Mouse (Mus musculus) liver, embryonic 11.5 days (tissue): Measurements from ENCODE around the gene Mms19. TPM values are rescaled to one million over a fixed set of nuclear protein-coding genes. Genes with fewer than 3 reads are reported as not detected.

Experiments
- ATAC-seq: fragments of 200-750 bp; cut with Nextera tagmentation; replicated peaks from 2 replicates; pipeline ENCODE4 v1.8.0; 2017; ENCODE audit warnings: moderate number of reproducible peaks, mild to moderate bottlenecking, moderate TSS enrichment, moderate library complexity; ENCODE audit not compliant: low FRiP score
- DNase-seq: peaks from one replicate; pipeline ENCODE4 v3.0.0-alpha.2; 2017; ENCODE audit warnings: low spot score
- H3K27ac ChIP-seq: fragments of 300-500 bp; sonication (generic); 2 replicates; pipeline ENCODE4 v1.5.1; 2014; ENCODE audit warnings: mild to moderate bottlenecking, low read depth, low read length, control low read depth
- H3K27me3 ChIP-seq: fragments of 300-500 bp; sonication (generic); replicated peaks from 2 replicates; pipeline ENCODE4 v1.6.1; 2014; ENCODE audit warnings: low read length, mixed read lengths; ENCODE audit not compliant: control insufficient read depth, insufficient read depth
- H3K36me3 ChIP-seq: fragments of 300-500 bp; sonication (generic); 2 replicates; pipeline ENCODE4 v1.6.1; 2014; ENCODE audit warnings: mild to moderate bottlenecking, low read length, moderate library complexity, mixed read lengths; ENCODE audit not compliant: control insufficient read depth, insufficient read depth
- H3K4me1 ChIP-seq: fragments of 300-500 bp; sonication (generic); replicated peaks from 2 replicates; pipeline ENCODE4 v1.6.1; 2014; ENCODE audit warnings: low read length, mixed read lengths; ENCODE audit not compliant: control insufficient read depth, insufficient read depth
- H3K4me2 ChIP-seq: fragments of 300-500 bp; sonication (generic); 2 replicates; pipeline ENCODE4 v1.6.1; 2014; ENCODE audit warnings: mild to moderate bottlenecking, control low read depth, moderate library complexity
- H3K4me3 ChIP-seq: fragments of 300-500 bp; sonication (generic); 2 replicates; pipeline ENCODE4 v1.5.1; 2014; ENCODE audit warnings: low read depth, low read length, control low read depth
- H3K9ac ChIP-seq: fragments of 300-500 bp; sonication (generic); 2 replicates; pipeline ENCODE4 v1.6.1; 2014; ENCODE audit warnings: low read depth, low read length, control low read depth
- H3K9me3 ChIP-seq: fragments of 300-500 bp; sonication (generic); 2 replicates; pipeline ENCODE4 v1.6.1; 2016; ENCODE audit warnings: low read length, inconsistent platforms, mixed read lengths; ENCODE audit not compliant: control insufficient read depth
- whole genome bisulfite sequencing: fragments of 180-500 bp; shearing (Covaris S2); extraction: QIAGEN DNeasy Blood & Tissue Kit; methylation state at CpG from one replicate; pipeline ENCODE4 v1.1.7; 2014; 5-methylcytosine and 5-hydroxymethylcytosine counted together
- polyA plus RNA-seq: library from polyadenylated mRNA; unstranded; fragments of >200 nt; fragmentation: Nextera tagmentation; extraction: Ambion mirVana; gene quantifications from 2 replicates; pipeline ENCODE4 v1.2.1, GENCODE M21; 2014

The Mms19 gene
- polyA plus RNA-seq, 1 experiment from 2014 or later = 29.1 TPM

- no peak for ATAC-seq
- DNase-seq = no peak
- Histone ChIP-seq H3K9ac (peak overlapping the region; percentile 78), H3K4me1 (peaks cover 8% of the 10 kb centered on the region; the same call in 1 of the 2 replicates), H3K9me3 (no peaks in the 10 kb centered on the region), H3K27ac (peak overlapping the region; percentile 75), H3K4me2 (peak overlapping the region; percentile 100), H3K27me3 (peaks cover 2% of the 10 kb centered on the region; the same call in 1 of the 2 replicates), H3K4me3 (peak overlapping the region; percentile 90), H3K36me3 (no peaks in the 10 kb centered on the region)
- WGBS = under 1% methylated on average over 16 of the region's 16 CpGs
Observed at GRCm38 (mm10) chr19:41980422-41980818, 537 bp downstream of the Mms19 start.

DNA sequence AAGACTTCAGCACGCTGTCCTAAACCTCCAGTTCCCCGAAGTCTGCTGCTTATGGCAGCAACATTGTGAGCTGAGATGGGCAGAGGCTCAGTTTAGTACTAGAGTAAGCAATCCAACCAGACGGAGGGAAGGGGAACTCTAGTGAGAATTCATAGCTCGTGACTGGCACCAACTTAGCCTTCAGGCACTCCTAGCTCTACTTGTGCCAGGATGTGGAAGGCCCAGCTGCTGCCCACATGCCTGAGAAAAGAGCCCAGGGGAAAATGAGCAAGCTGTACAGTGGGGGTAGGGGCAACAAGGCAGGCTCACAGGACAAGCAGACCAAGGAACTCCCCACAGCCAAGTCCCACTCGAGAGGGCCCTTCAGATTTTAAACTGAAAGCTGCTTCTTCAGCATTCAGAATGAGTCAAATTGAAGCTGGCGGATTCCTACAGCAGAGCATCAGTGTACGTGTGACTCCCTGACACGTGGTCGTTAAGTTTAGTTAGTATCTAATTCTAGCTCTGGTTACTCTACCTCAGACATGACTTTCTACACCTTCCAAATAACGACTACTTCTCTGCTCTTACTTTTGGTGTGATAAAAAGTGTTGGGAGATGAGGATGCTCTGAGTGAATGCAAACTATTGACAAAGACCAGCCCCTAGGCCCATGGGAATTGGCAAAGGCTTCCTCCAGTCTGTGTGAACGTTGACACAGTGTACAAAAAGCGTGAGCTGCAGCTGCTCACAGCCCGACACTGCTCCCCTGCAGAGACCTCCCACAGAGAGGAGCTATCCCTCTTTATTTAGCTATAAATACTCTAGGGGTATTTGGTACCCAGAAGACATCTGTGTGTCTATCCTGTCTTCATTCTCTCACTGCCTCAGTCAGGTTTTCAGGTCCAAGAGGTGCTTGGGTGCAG is 6.8 kb downstream of the Mms19 start:
- Histone ChIP-seq H3K4me3 (no peak overlapping the region), H3K36me3 (peaks cover 2% of the 10 kb centered on the region; the same call in 1 of the 2 replicates), H3K27ac (no peak overlapping the region), H3K4me1 (peaks cover under 1% of the 10 kb centered on the region; the same call in 1 of the 2 replicates), H3K9me3 (no peaks in the 10 kb centered on the region), H3K27me3 (no peaks in the 10 kb centered on the region), H3K9ac (no peak overlapping the region), H3K4me2 (no peak overlapping the region)
- no peak for ATAC-seq
- no peak for DNase-seq
- 82% methylated on average over 13 of the region's 13 CpGs for WGBS

- Histone ChIP-seq H3K4me1 (no peaks in the 10 kb centered on the region), H3K36me3 (peaks cover 10% of the 10 kb centered on the region; the same call in 1 of the 2 replicates), H3K9ac (no peak overlapping the region), H3K4me3 (no peak overlapping the region), H3K9me3 (no peaks in the 10 kb centered on the region), H3K4me2 (no peak overlapping the region), H3K27ac (no peak overlapping the region), H3K27me3 (no peaks in the 10 kb centered on the region)
- no peak for DNase-seq
- no peak for ATAC-seq
- 93% methylated on average over 7 of the region's 7 CpGs for WGBS
Observed at GRCm38 (mm10) chr19:41969618-41970017, 11.3 kb downstream of the Mms19 start.

- no peak overlapping the region for H3K4me2 ChIP-seq
- DNase-seq = no peak
- no peak overlapping the region for H3K9ac ChIP-seq
- WGBS = 92% methylated on average over 3 of the region's 3 CpGs
- H3K4me3 ChIP-seq = no peak overlapping the region
- no peaks in the 10 kb centered on the region for H3K9me3 ChIP-seq
- no peaks in the 10 kb centered on the region for H3K27me3 ChIP-seq
- no peak overlapping the region for H3K27ac ChIP-seq
- peaks cover 49% of the 10 kb centered on the region for H3K36me3 ChIP-seq
- no peak for ATAC-seq
- no peaks in the 10 kb centered on the region for H3K4me1 ChIP-seq
Observed at GRCm38 (mm10) chr19:41953574-41953973, 27.4 kb downstream of the Mms19 start.

DNA sequence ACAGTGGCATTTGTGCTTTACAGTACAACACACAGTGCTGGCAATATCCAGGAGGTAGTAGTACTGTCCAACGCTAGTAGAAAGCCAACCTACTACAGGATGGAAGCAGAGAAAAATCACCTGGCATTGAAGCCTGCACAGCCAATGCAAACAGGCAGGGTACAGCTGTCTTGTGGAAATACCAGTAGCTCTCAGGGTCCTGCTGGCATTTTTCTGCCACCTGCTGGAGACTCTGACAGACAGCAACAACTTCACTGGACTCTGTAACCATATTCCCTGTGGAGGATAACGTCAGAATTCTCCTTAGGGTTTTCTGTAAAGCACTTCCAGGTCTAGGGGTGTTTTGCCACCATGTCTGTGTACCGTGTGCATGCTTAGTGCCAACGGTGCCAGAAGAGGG is 28.7 kb downstream of the Mms19 start:
- Histone ChIP-seq H3K36me3 (peaks cover 55% of the 10 kb centered on the region), H3K4me3 (no peak overlapping the region), H3K9ac (no peak overlapping the region), H3K9me3 (no peaks in the 10 kb centered on the region), H3K27ac (no peak overlapping the region), H3K4me2 (no peak overlapping the region), H3K27me3 (no peaks in the 10 kb centered on the region), H3K4me1 (no peaks in the 10 kb centered on the region)
- DNase-seq (no peak), ATAC-seq (0 out of 2 replicates have a peak, but pooled peaks have one; percentile 20)
- 86% methylated on average over 4 of the region's 4 CpGs for WGBS

DNA sequence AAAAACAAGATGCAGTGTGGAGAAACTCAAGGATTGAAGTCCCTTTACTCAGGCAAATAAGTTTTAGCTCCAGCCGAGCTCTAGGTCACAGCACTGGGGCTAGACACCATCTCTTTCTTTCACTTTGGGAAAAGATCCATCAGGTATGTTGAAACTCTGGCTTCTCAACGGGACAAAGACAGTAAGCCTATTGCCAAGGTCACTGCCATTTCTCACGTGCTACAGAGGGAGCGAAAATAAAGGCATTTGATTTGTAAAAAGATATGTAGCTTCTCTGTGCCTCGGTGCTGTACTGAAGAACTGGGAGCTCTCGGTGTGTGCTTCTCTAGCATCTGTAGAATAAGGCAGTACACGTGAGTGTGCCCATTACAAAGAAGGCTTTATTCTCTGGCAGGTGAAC is 37.1 kb downstream of the Mms19 start:
- Histone ChIP-seq H3K4me1 (no peaks in the 10 kb centered on the region), H3K27ac (no peak overlapping the region), H3K27me3 (no peaks in the 10 kb centered on the region), H3K9ac (no peak overlapping the region), H3K36me3 (peaks cover 66% of the 10 kb centered on the region), H3K4me2 (no peak overlapping the region), H3K4me3 (no peak overlapping the region), H3K9me3 (no peaks in the 10 kb centered on the region)
- no peak for ATAC-seq
- WGBS = 85% methylated on average over 7 of the region's 7 CpGs
- DNase-seq = no peak

DNA sequence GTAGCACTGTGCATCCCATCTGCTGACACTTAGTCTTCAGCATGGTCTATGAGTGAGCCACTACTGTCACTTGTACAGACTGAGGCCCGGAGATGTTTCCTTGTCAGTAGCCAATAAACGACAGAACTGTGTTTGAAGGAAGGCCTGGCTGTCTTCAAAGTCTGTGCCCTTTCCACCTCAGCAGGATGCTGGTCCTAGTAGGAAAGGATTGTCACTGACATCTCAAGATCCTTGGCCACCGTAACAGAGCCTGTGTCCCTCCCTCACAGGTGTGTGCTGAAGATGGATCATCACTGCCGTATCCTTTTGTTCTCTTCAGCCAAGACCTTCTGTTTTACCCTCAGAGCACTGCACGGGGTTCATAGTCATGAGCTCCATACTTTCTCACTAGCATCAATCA is 42.4 kb downstream of the Mms19 start:
- H3K9ac ChIP-seq = no peak overlapping the region

DNA sequence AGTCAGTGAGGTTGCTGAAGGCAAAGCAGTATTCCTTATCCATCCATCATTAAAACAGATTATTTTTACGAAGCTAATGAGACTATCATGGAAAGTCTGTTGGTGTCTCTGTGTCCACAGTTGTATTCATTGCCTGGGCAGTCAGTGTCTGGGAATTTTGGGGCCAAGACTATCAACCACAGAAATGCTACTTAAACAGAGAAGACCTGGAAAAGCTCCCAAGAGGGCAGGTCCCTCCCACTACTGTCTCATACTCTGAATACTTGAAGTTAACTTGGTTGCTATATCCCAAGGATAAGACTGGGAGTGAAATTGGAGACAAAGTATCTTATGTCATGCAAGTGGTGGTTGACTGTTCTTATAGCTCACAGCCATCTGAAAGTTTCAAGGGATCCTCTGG is 45.0 kb downstream of the Mms19 start:
- no peak for DNase-seq
- Histone ChIP-seq H3K27ac (no peak overlapping the region), H3K9me3 (no peaks in the 10 kb centered on the region), H3K9ac (no peak overlapping the region), H3K4me2 (no peak overlapping the region), H3K27me3 (no peaks in the 10 kb centered on the region), H3K36me3 (peaks cover 30% of the 10 kb centered on the region; the same call in 1 of the 2 replicates), H3K4me3 (no peak overlapping the region), H3K4me1 (peaks cover 9% of the 10 kb centered on the region)
- ATAC-seq = no peak
- 77% methylated on average over 1 of the region's 1 CpGs for WGBS

More for the DNA sequence above, 42.4 kb downstream of the Mms19 start:
- 88% methylated on average over 5 of the region's 5 CpGs for WGBS
- Histone ChIP-seq H3K4me1 (peaks cover 9% of the 10 kb centered on the region), H3K27ac (no peak overlapping the region), H3K36me3 (peaks cover 39% of the 10 kb centered on the region), H3K4me3 (no peak overlapping the region), H3K4me2 (no peak overlapping the region), H3K9me3 (no peaks in the 10 kb centered on the region), H3K27me3 (no peaks in the 10 kb centered on the region)
- ATAC-seq = no peak
- no peak for DNase-seq

GRCm38 (mm10) chr19:41934124-41934523 is 46.8 kb downstream of the Mms19 start:
- Histone ChIP-seq H3K27ac (no peak overlapping the region), H3K36me3 (peaks cover 31% of the 10 kb centered on the region; the same call in 1 of the 2 replicates), H3K9me3 (no peaks in the 10 kb centered on the region), H3K4me1 (peaks cover 9% of the 10 kb centered on the region), H3K27me3 (no peaks in the 10 kb centered on the region), H3K4me2 (peak overlapping the region; percentile 94), H3K4me3 (peak overlapping the region; percentile 99), H3K9ac (peak overlapping the region; percentile 82)
- WGBS = 27% methylated on average over 6 of the region's 6 CpGs
- DNase-seq = no peak
- ATAC-seq = no peak
